In the genomic region with DNA sequence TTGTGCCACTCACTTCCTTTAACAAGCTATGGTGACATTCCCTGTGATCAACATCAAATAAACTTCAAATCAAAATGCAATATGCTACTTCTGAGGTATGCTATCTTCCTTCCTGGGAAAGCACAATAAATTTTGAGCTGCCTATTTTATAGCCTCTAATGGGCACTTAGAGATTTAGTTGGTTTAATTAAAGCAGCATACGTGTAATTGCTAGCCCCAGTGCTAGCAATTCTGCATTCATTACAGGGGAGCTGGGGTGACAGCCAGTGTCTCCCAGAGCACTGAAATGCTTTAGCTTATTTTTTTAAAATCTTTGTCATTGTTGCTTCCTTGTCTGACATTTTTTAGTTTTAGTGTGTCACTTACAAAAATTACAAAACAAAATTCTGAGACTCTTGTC, we compare ENCODE assay signal across 20 mouse cellular contexts.
"Had no signal": no experiment of that assay in that cellular context is flagged by ENCODE, and none has a peak within 500 bp of the region (broad histone marks: within the 10 kb centered on the region; RNA-seq: fewer than 3 reads in every experiment).

No protein-coding gene starts in this region.

- DNase-seq: heart, postnatal 4 days; kidney, adult 11 months; kidney, adult 2 months; kidney, postnatal 14 days; kidney, postnatal 36 days; layer of hippocampus, adult 9-11 months; layer of hippocampus, postnatal 36 days; left cerebral cortex, postnatal 4 days had no signal

- H3K27me3 ChIP-seq: heart, embryonic 12.5 days; hindbrain, embryonic 12.5 days; limb, embryonic 13.5 days; limb, embryonic 15.5 days; liver, embryonic 12.5 days had no signal

- H3K4me2 ChIP-seq: heart, embryonic 12.5 days; hindbrain, embryonic 12.5 days; hindbrain, embryonic 14.5 days; limb, embryonic 13.5 days; limb, embryonic 15.5 days; liver, embryonic 12.5 days had no signal

- H3K4me3 ChIP-seq: heart, embryonic 10.5 days; heart, embryonic 12.5 days; hindbrain, embryonic 10.5 days; hindbrain, embryonic 12.5 days; limb, embryonic 13.5 days; limb, embryonic 15.5 days; liver, embryonic 12.5 days had no signal

- H3K9ac ChIP-seq: heart, embryonic 12.5 days; hindbrain, embryonic 12.5 days; hindbrain, embryonic 14.5 days; limb, embryonic 13.5 days; limb, embryonic 15.5 days; liver, embryonic 12.5 days; liver, embryonic 14.5 days had no signal

- ATAC-seq: hindbrain, embryonic 16.5 days; intestine, embryonic 16.5 days; liver, embryonic 12.5 days had no signal

- H3K27ac ChIP-seq: heart, embryonic 10.5 days; hindbrain, embryonic 10.5 days; hindbrain, embryonic 12.5 days; hindbrain, embryonic 14.5 days; kidney, postnatal 0 days; limb, embryonic 13.5 days; limb, embryonic 15.5 days; liver, embryonic 12.5 days; liver, embryonic 14.5 days had no signal

- H3K4me1 ChIP-seq: heart, embryonic 10.5 days; heart, embryonic 12.5 days; hindbrain, embryonic 10.5 days; hindbrain, embryonic 12.5 days; limb, embryonic 15.5 days; liver, embryonic 12.5 days had no signal

- H3K36me3 ChIP-seq: heart, embryonic 10.5 days; heart, embryonic 12.5 days; hindbrain, embryonic 10.5 days; hindbrain, embryonic 12.5 days; limb, embryonic 13.5 days; limb, embryonic 15.5 days; liver, embryonic 12.5 days had no signal

- H3K9me3 ChIP-seq: heart, embryonic 10.5 days; limb, embryonic 15.5 days; liver, embryonic 12.5 days had no signal
